Mouse (Mus musculus): ENCODE measurements around the gene Prep.

The Prep gene

GRCm38 (mm10) chr10:45106541-45106940 lies 39.5 kb downstream of the Prep start:
- in situ Hi-C loops (cut with MboI; ENCODE audit: unreplicated experiment in 2 of 2), result loop anchor here in 1 of 2 experiments (5.0 to 25.0 kb wide), 4 partner anchors 472 to 1519 kb away; partner anchors contain the start of gene Cd24a

DNA sequence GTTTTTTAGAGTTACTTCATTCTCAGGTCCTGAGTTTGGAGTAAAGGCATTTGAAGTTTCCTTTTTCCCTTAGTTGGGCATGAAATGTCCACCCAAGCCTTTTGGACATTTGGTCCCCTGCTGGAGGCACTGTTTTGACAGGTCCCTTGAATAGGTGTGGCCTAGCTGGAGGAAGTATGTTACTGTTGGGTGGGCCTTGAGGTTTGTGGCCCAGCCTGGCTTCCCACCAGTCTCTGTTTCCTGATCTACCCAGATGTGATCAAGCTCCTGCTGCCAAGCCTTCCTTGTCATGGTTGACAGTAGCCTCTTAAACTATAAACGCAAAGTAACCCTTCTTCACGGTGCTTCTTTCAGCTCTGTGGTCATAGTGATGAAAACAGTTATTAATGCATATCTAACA lies 40.3 kb downstream of the Prep start:
- in situ Hi-C loops (cut with MboI; ENCODE audit: unreplicated experiment in 2 of 2), result loop anchor here in 1 of 2 experiments (5.0 to 25.0 kb wide), 4 partner anchors 473 to 1520 kb away; partner anchors contain the start of gene Cd24a

DNA sequence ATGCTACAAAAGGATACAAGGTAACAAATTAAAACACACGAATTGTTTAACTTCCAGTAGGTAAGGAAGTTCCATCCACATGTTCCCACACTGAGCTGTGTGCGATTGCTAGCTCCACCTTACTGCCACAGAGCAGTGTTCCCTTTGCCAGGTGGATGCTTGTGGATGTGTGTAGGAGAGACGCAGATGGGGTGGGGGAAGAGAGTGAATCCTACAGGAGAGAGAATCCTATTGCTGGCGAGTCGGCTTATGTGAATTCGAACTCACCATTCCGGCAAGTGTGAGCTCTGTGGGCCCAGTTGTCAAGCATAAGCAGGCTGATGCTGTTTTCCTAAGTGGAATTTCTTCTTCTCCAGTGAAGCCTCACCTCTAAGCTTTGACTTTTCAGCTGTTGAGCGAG lies 42.0 kb downstream of the Prep start:
- in situ Hi-C loops (cut with MboI; ENCODE audit: unreplicated experiment in 2 of 2), result loop anchor here in 1 of 2 experiments (5.0 to 25.0 kb wide), 4 partner anchors 474 to 1522 kb away; partner anchors contain the start of gene Cd24a

GRCm38 (mm10) chr10:45109974-45110373 lies 43.0 kb downstream of the Prep start:
- in situ Hi-C loops (cut with MboI; ENCODE audit: unreplicated experiment in 2 of 2), result loop anchor here in 1 of 2 experiments (5.0 to 25.0 kb wide), 5 partner anchors 365 to 1523 kb away; partner anchors contain the start of gene Cd24a

DNA sequence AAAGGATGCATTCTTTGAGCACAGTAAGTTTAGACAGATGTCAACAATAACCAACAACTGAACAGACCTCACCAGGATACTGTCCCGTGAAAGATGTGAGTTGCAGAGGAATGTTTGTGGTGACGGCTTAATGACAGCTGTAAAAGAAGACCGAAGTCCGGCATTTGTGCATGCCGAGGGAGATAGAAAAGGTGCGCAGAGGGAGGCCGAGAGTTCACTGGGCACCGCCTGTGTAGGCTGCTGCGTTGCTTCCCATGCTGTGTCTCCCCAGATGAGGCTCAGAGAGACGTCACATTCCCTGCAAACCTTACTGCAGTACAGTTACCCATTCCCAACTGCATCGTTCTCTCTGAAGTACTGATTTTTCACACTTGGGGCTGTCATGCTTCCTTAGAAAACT lies 45.9 kb downstream of the Prep start:
- in situ Hi-C loops (cut with MboI; ENCODE audit: unreplicated experiment in 2 of 2), result loop anchor here in 1 of 2 experiments (10.0 to 25.0 kb wide), 2 partner anchors 368 to 1526 kb away; partner anchors contain the start of gene Cd24a

- in situ Hi-C loops (cut with MboI; ENCODE audit: unreplicated experiment in 2 of 2), result loop anchor here in 1 of 2 experiments (10.0 to 25.0 kb wide), 2 partner anchors 370 to 1527 kb away; partner anchors contain the start of gene Cd24a
Measured at GRCm38 (mm10) chr10:45114462-45114861, 47.5 kb downstream of the Prep start.

- in situ Hi-C loops (cut with MboI; ENCODE audit: unreplicated experiment in 2 of 2), result loop anchor here in 1 of 2 experiments (10.0 to 25.0 kb wide), 2 partner anchors 372 to 1530 kb away; partner anchors contain the start of gene Cd24a
Measured at GRCm38 (mm10) chr10:45116832-45117231, 49.8 kb downstream of the Prep start.

GRCm38 (mm10) chr10:45118389-45118788 lies 51.4 kb downstream of the Prep start:
- in situ Hi-C loops (cut with MboI; ENCODE audit: unreplicated experiment in 2 of 2), result loop anchor here in 1 of 2 experiments (10.0 to 25.0 kb wide), 2 partner anchors 374 to 1531 kb away; partner anchors contain the start of gene Cd24a

GRCm38 (mm10) chr10:45121637-45122036 lies 54.6 kb downstream of the Prep start:
- in situ Hi-C loops (cut with MboI; ENCODE audit: unreplicated experiment in 2 of 2), result loop anchor here in 1 of 2 experiments (25.0 kb wide), 1 partner anchor 1534 kb away; the partner anchor contains the start of gene Cd24a

GRCm38 (mm10) chr10:45122476-45122875 lies 55.5 kb downstream of the Prep start:
- in situ Hi-C loops (cut with MboI; ENCODE audit: unreplicated experiment in 2 of 2), result loop anchor here in 1 of 2 experiments (25.0 kb wide), 1 partner anchor 1535 kb away; the partner anchor contains the start of gene Cd24a

DNA sequence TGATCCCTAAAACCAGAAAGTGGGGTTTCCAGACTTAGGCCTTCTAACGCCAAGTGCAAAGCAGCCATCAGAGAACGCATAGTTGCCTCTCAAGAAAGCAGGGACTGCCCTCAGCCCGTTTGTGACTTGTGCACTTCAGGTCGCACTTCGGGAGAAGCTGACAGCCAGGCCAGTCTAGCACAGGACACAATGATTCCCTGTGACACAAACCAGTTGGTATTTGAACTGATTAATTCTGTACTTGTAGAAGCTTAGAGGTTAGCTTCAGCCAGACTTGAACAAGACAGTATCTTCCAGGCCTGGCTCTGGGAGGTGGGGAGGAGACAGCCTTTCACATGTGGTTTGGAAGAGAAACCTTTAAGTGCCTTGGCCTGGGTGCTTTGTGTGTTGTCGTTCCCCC lies 56.0 kb downstream of the Prep start:
- in situ Hi-C loops (cut with MboI; ENCODE audit: unreplicated experiment in 2 of 2), result loop anchor here in 1 of 2 experiments (25.0 kb wide), 1 partner anchor 1536 kb away; the partner anchor contains the start of gene Cd24a

GRCm38 (mm10) chr10:45129105-45129504 lies 62.1 kb downstream of the Prep start:
- in situ Hi-C loops (cut with MboI; ENCODE audit: unreplicated experiment in 2 of 2), result no loop called here

DNA sequence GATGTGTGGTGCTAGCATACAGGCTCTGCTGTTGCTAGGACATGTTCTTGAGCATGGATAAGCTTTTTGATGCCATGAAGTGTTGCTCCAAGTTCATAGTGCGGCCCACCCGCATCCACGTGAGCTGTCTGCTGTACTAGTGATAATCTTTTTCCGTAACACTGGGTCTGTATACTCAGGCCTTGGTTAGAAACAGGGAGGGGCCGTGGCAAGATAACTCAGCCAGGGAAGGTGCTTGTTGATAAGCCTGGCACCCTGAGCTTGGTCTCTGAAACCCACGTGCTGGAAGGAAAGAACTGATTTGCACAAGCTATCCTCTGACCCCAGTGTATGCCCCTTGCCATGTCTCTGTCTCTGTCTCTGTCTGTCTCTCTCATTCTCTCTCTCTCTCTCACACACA lies 63.0 kb downstream of the Prep start:
- in situ Hi-C loops (cut with MboI; ENCODE audit: unreplicated experiment in 2 of 2), result loop anchor here (5.0 kb wide), 1 partner anchor 33 kb away; no protein-coding TSS in a partner anchor

- in situ Hi-C loops (cut with MboI; ENCODE audit: unreplicated experiment in 2 of 2), result loop anchor here (5.0 kb wide), 1 partner anchor 35 kb away; no protein-coding TSS in a partner anchor
Measured at GRCm38 (mm10) chr10:45132371-45132770, 65.4 kb downstream of the Prep start.

- in situ Hi-C loops (cut with MboI; ENCODE audit: unreplicated experiment in 2 of 2), result no loop called here
Measured at GRCm38 (mm10) chr10:45136806-45137205, 69.8 kb downstream of the Prep start.

- in situ Hi-C loops (cut with MboI; ENCODE audit: unreplicated experiment in 2 of 2), result no loop called here
Measured at GRCm38 (mm10) chr10:45139910-45140309, 72.9 kb downstream of the Prep start.

- in situ Hi-C loops (cut with MboI; ENCODE audit: unreplicated experiment in 2 of 2), result no loop called here
Measured at GRCm38 (mm10) chr10:45140474-45141212, 73.6 kb downstream of the Prep start.

GRCm38 (mm10) chr10:45142359-45142758 lies 75.4 kb downstream of the Prep start:
- in situ Hi-C loops (cut with MboI; ENCODE audit: unreplicated experiment in 2 of 2), result no loop called here

DNA sequence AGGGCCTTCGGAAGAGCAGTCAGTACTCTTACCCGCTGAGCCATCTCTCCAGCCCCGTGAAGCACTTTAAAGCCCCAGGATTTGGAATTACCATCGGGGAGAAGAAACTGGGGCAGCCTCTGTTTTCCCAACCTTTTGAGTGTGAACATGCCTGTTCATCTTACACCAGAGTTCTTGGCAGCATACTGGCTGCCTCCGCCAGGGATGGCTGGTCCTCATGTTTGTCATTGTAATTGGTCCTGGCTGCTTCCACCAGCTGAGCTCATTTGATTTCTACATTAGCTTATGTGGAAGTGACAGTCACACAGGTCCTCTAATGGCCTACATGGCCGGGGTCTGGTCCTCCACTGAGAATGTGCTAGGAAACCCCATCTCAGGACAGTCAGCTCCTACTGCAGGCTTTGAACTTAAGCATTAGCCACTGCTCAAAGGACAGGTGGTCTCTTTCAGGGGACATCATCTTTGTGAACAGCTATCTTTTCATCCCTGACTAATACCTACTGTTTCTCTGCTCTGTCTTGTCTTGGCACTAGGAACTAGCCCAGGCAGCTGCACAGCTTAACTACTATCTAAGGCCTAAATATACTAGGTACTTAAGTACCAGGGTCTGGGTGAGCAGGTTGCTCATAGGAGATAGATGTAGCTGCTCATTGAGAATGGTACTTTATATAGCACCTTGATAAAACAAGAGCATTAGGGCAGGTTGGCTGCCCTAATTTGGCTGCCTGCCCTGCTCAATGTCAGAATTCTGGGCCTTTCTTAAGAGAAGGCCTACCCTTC lies 77.2 kb downstream of the Prep start:
- in situ Hi-C loops (cut with MboI; ENCODE audit: unreplicated experiment in 2 of 2), result no loop called here

DNA sequence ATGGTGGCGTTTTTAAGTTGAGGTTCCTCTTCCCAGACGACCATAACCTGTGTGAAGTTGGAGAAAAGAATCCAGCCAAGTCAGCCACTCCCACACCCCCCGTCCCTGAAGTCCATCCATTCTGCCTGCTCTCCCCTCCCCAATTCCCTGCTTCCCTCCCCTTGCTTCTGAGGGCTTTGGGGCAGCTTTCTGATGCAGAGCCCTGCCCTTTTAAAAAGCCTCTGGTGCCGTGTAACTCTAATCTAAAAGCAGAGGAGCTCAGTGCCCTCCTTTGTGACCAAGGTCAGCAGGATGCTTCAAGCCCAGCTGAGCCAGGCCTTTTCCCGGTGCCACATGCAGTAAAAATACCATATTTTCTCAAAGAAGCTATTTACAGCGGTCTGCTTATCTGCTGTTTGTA lies 79.8 kb downstream of the Prep start:
- in situ Hi-C loops (cut with MboI; ENCODE audit: unreplicated experiment in 2 of 2), result no loop called here

Measured in v-Abl transformed pro-B cells (cell line).